Mouse (Mus musculus) retina, postnatal 1 day (tissue): Measurements from ENCODE around the gene Ccdc85b.
A peak's percentile ranks its signal among the peaks of the same experiment; 100 is the strongest.

Experiments used
- DNase-seq: peaks from one replicate; pipeline ENCODE4 v3.0.0-alpha.2; 2012

Gene Ccdc85b

DNA sequence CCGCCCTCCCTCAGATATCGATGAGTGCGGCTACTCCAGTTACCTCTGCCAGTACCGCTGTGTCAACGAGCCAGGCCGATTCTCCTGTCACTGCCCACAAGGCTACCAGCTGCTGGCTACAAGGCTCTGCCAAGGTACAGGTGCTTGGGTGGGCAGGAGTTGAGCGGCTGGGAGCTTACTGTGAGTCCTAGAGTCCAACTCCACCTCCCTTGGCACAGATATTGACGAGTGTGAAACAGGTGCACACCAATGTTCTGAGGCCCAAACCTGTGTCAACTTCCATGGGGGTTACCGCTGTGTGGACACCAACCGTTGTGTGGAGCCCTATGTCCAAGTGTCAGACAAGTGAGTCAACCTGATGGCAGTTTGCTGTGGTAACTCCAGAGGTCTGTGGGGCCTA, 22.3 kb upstream of the Ccdc85b start:
- DNase-seq = no peak

- DNase-seq = no peak
Observed at GRCm38 (mm10) chr19:5477668-5478300, 20.1 kb upstream of the Ccdc85b start.

GRCm38 (mm10) chr19:5477004-5477667, 19.4 kb upstream of the Ccdc85b start:
- no peak for DNase-seq

DNA sequence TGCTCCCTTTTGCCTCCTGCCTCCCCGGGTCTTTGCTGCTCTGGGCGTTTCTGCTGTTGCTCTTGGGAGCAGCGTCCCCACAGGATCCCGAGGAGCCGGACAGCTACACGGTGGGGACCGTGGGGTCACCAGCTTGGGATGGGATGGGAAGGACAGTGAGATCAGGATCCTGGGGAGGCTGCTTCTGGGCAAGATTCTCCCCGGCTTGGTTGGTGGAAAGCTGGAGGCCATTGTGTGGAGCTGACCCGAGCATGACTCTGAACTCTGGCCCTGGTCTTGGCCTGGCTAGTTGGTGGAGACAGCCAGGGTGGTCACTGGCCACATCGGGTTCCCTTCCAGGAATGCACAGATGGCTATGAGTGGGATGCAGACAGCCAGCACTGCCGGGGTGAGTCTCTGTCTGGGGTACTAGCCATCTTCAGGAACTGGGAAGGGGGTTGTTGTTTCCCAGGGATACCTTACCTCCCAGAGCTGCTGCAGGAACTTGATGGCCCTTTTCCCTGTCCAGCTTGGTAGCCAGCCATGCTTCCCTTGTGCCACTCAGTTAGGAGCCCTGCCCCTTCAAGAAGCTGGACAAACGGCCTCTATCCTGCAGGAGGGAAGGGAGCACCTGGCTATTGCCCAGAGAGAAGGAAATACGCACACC, 17.5 kb upstream of the Ccdc85b start:
- no peak for DNase-seq

- DNase-seq = peak; percentile 72
Observed at GRCm38 (mm10) chr19:5474281-5475068, 16.8 kb upstream of the Ccdc85b start.

GRCm38 (mm10) chr19:5473720-5474119, 16.0 kb upstream of the Ccdc85b start, which contains the start of gene Efemp2:
Efemp2 (plus strand) TSS chr19:5473954.
- peak; percentile 94 for DNase-seq

GRCm38 (mm10) chr19:5472857-5473256, 15.2 kb upstream of the Ccdc85b start:
- no peak for DNase-seq

DNA sequence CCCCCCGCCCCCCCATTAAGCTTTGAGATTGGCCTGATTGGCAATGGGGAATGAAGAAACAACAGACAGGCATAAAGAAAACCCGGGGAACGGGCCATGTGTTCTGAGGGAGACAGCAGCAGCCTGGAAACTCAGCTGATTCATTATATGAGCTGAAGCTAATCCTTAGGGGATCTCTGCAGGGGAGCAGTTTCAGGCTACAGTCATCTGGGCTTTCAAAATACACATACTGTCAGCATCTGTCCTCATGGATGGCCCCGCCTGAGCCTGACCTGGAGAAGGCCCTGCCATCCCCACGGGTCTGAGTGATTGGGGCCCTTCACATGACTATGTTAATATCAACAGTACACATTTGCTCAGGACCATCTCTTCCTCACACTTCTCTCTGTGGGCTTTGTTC, 14.2 kb upstream of the Ccdc85b start:
- DNase-seq = peak; percentile 26

GRCm38 (mm10) chr19:5468374-5468773, 10.7 kb upstream of the Ccdc85b start, which contains the start of gene Ctsw:
Ctsw (minus strand) TSS chr19:5468507.
- no peak for DNase-seq

GRCm38 (mm10) chr19:5466916-5467500, 9.3 kb upstream of the Ccdc85b start:
- DNase-seq = no peak

GRCm38 (mm10) chr19:5465037-5465436, 7.3 kb upstream of the Ccdc85b start:
- no peak for DNase-seq

DNA sequence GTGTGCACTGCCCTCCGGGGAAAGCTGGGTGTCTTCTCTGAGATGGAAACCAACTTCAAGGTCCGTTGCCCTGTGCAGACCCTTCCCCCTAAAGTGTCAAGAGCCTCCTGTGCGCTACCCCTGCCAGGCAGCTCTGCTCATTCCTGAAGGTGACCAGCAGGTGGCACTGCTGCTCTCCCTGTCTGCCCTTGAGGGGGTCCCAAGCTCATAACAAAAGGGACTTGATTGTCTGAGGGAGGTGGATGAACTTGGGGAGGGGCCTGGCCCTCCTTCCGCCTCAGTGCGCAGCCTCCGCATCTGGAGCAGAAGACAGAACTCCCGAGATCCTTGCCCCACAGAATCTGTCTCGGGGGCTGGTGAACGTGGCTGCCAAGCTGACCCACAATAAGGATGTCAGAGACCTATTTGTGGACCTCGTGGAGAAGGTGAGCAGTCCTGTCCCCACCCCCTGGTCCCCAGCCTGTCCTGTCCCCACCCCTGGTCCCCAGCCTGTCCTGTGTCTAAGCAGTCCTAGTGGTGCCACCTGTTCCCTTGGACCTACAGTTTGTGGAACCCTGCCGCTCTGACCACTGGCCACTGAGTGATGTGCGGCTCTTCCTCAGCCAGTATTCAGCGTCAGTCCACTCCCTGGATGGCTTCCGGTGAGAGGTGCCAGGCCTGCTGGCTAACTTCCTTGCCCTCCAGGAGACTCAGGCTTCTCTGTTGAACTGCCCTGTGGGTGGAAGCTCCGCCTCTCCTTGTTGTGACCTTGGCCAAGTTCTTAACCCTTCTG, 6.3 kb upstream of the Ccdc85b start:
- peak; percentile 91 for DNase-seq

DNA sequence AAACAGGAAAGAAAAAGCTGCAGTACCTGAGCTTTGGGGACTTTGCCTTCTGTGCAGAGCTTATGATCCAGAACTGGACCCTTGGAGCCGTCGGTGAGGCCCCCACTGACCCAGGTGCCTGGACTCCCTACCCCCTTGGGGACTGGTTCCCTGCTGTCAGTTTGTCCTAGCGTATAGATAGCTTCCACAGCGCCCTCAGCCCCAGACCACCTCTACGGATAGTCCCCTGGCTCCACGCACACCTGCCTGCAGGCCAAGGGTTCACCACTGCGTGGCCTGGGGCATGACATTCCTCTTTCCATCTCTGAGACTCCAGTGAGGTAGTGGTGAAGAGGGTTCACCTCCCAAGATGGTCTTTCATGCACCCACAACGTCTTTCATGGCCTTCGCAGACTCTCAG, 5.5 kb upstream of the Ccdc85b start:
- DNase-seq = no peak

GRCm38 (mm10) chr19:5461411-5461810, 3.7 kb upstream of the Ccdc85b start:
- DNase-seq = no peak

- peak; percentile 93 for DNase-seq
Observed at GRCm38 (mm10) chr19:5460465-5460911, 2.8 kb upstream of the Ccdc85b start, which contains the start of gene Fibp. Fibp (plus strand) TSS chr19:5460615.

- DNase-seq = no peak
Observed at GRCm38 (mm10) chr19:5459896-5460295, 2.2 kb upstream of the Ccdc85b start.

GRCm38 (mm10) chr19:5459019-5459418, 1.3 kb upstream of the Ccdc85b start:
- no peak for DNase-seq

GRCm38 (mm10) chr19:5456922-5457745, 560 bp downstream of the Ccdc85b start:
- peak; percentile 97 for DNase-seq

GRCm38 (mm10) chr19:5456241-5456921, 1.3 kb downstream of the Ccdc85b start:
- no peak for DNase-seq

DNA sequence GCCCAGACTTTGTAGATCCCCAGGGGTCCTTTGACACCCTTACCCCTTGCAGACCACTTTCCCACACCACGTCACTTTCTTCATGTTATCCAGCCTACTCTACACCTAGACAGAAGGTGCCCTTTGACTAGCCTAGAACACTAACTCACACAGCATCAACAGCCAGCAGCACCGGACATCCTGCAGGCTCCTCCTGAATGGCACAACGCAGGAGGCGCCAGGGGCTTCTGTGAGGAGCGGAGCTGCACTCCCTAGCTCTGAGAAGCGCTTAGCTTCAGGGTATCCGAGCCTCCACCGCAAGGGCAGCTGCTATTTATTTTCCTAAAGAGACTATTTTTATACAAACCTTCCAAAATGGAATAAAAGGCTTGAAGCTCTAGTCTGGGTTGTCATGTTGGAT, 2.1 kb downstream of the Ccdc85b start:
- DNase-seq = no peak
